Mouse (Mus musculus) gastrocnemius, postnatal 10 days (tissue): ENCODE results near the gene Cd9. TPM values are rescaled to one million over a fixed set of nuclear protein-coding genes. Genes with fewer than 3 reads are reported as not detected.
"Not testable (repeated sequence)": the region's sequence is repeated elsewhere in the genome, so short reads cannot be mapped to it uniquely, and the experiment has no call there.

Experiments
- DNase-seq: peaks from one replicate; pipeline ENCODE4 v3.0.0; 2021; ENCODE audit warnings: mixed read lengths
- total RNA-seq, 2 experiments: library from RNA; stranded (reverse); gene quantifications; 2 replicates each; pipeline ENCODE4 v1.2.3; 2021

Gene Cd9
- total RNA-seq, 2 experiments from 2014 or later, result 84.5 to 86.4 TPM

DNA sequence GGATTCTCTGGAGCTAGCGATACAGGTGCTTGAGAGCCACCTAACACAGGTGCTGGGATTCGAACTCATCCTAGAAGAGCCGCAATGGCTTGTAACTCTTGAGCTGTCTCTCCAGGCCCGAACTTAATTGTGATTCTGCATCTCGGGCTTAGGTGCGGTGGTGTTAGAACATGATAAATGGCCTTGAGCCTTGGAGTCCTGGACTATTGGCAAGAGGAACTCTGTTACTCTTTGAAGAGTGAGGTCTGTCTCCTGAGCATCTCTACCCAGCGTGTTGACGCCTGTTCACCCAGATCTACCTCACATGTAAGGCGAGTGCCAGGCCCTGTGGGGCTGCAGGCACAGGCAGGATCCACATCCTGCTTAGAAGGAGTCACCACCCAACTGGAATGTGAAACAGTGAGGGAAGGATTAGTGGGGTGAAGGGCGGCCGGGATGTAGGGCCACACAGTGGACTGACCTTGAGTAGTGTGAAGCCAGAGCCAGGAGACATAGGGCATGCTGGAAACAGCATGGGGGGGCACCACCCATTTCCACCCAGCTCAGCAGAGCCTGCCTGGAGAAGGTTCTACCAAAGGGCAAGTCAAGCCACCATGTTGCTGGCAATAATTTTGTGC lies 8.7 kb upstream of the Cd9 start:
- no peak for DNase-seq

GRCm38 (mm10) chr6:125498062-125498461 lies 3.5 kb upstream of the Cd9 start:
- DNase-seq, result no peak

GRCm38 (mm10) chr6:125496417-125496816 lies 1.8 kb upstream of the Cd9 start:
- no peak for DNase-seq

- no peak for DNase-seq
These were observed 770 bp upstream of the Cd9 start for GRCm38 (mm10) chr6:125495361-125495760.

DNA sequence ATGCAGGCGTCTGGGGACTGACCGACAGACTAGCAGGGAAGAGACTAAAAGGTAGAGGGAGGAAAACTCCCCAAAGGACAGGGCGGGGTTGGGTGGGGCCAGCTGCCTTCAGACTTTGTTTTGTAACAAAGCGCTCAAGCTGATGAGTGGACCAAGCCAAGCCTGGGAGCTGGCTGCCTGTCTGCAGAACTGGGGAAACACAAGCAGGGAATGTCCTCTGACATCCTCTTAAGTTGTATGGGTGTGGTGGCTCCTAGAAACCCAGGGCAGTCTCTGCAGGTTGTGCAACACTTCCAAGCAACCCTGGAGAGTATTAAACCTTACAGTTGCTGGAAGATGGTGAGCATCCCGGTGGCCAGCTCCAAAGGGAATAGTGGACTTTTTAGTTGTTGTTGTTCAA lies 1.4 kb downstream of the Cd9 start:
- DNase-seq, result no peak

DNA sequence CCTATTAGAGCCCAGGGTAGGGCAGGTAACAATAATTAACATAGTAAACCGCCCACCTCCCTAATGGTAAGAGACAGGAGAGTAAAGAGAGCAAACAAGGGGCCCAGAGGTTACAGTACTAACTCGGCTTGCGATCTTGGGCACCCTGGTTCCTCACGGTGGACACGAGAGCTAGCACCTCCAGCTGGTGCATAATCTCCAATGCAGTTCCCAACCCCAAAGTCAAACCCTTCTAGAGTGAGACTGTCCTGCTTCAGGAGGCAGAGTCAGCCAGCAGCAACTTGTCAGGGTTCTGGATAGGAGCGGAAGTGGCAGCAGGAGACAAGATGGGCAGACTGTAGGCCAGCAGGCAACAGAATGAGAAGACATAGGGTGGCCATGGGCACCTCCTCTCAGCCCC lies 1.9 kb downstream of the Cd9 start:
- no peak for DNase-seq

DNA sequence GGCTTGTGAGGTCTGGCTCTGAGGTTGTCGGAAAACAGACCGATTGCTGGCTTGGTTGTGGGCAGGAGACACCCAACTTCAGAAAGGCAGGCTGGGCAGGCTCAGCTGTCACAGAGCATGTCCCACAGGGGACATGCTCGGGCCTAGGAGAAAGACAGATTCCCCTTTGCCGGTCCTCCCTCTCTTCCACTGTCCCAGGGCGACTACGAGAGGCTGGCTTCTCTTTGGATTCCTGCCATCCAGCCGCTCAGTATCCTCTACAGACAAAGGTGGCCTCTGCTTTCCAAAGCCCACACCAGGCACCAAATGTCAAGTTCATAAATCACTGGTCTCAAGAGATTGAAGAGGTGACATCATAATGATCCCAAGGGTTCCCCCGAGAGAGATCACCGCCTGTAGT lies 2.6 kb downstream of the Cd9 start:
- no peak for DNase-seq

- DNase-seq, result no peak
These were observed 3.2 kb downstream of the Cd9 start for GRCm38 (mm10) chr6:125491393-125491792.

GRCm38 (mm10) chr6:125489881-125490559 lies 4.6 kb downstream of the Cd9 start:
- DNase-seq, result no peak

GRCm38 (mm10) chr6:125485589-125485988 lies 9.0 kb downstream of the Cd9 start:
- DNase-seq, result no peak

DNA sequence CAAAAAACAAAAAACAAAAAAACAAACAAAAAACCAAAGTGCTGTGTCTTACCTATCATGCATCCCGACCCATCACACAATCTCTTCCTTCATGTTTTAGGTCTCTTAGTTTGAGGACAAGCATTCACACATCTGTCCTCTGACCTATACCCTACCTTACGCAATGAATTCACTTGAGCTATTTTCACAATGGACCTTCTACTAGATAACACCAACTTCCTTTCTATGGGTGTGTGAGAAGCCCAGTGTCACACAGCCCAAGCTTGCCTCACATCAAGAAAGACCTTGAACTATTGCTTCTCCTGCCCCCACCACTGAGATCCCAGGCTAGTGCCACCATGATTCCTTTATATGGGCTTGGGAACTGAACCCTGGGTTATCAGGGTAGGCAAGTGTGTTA lies 9.9 kb downstream of the Cd9 start:
- no peak for DNase-seq

DNA sequence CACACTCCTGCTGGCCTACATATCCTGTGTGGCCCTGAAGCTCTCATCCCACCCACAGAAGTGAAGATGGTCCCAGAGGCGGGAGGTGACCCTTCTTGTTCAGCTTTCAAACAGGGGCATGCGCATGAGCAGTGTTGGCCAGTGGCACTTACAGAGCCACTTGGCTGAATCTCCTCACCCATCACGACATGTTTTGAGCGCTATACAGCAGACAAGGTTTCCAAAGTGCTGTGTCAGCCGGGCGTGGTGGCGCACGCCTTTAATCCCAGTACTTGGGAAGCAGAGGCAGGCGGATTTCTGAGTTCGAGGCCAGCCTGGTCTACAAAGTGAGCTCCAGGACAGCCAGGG lies 10.3 kb downstream of the Cd9 start:
- DNase-seq, result not testable (repeated sequence)

GRCm38 (mm10) chr6:125483515-125484312 lies 10.9 kb downstream of the Cd9 start:
- DNase-seq, result no peak

DNA sequence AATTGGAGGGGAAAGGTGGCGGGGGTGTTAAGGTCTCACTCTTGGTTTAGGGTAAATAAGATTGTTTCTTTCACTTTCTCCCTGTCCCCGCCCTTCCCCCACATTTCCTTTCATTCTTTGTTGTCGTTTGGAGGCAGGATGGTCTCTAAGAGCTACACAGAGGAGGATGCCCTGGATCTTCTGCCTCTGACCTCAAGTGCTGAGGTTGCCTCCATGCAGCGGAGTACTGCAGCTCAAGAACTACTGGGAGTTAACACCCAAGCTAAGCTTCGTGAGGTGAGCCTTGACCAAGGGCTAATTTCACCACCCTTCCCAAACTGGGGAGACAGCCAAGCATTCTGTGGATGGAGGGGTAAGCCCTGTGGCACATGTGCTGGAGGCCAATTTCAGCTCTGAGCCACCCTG lies 12.2 kb downstream of the Cd9 start:
- DNase-seq, result no peak

- no peak for DNase-seq
These were observed 12.8 kb downstream of the Cd9 start for GRCm38 (mm10) chr6:125481667-125482390.

DNA sequence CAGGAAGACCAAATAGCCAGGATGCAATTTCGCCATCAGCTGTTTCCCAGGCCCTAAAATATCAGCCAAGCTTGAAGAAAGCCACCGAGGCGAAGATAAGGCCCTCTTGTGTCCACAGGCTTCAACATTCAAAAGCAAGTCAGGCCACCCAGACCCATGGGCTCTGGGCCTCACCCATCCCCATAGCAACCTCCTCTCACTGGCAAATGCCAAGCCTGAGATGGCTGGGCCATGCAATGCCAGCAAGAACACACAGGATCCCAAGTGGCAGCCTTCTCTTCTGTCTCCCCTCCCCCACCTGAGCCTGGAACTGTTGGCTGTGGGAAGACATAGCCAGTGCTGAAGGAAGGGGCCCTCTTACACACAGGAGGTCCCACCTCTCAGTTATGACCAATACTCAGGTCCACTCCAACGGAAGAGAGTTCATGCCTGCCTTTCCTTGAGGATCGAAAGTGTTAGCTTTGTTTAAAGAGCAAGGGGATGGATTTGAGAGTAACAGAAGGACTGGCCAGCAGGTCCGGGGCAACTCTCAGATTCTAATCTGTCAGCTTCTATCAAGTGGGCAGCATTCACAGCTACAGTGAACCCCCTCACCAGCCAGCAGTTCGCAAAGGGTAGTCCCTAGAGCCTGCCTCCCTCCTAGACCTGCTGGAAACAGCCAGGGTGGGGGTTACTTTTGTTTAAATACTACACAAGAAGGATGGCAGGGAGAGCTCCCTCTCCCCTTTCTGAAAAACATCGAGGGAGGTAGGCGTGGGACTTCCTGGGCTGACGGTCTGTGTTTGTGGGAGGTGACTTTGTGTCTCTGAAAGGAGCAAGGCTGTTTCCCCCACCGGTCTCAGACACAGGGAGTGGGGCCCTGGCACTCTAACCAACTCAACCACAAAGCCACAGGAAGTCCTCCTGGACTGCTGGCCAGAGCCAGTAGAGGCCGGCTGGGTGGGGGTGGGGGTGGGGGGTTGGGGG lies 13.9 kb downstream of the Cd9 start:
- no peak for DNase-seq

DNA sequence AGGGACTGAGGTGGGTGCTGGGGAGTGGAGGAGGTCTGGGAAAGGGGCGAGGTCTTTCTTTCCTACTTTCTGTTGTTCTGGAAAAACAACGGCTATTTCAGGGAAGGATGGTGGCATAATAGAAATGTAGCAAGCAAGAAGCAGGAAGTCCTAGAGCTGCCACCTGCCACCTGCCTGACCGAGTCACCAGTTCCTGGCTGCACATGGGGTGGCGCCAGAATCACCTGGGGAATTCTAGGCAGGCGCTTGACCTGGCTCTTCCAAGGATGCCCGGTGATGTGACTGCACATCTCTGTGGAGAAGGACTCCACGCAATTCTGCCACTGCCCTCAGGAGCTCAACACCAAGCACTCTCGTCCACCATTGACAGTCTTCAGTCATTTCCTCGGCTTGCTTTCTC lies 15.2 kb downstream of the Cd9 start:
- no peak for DNase-seq

- no peak for DNase-seq
These were observed 16.2 kb downstream of the Cd9 start for GRCm38 (mm10) chr6:125478135-125479128.

DNA sequence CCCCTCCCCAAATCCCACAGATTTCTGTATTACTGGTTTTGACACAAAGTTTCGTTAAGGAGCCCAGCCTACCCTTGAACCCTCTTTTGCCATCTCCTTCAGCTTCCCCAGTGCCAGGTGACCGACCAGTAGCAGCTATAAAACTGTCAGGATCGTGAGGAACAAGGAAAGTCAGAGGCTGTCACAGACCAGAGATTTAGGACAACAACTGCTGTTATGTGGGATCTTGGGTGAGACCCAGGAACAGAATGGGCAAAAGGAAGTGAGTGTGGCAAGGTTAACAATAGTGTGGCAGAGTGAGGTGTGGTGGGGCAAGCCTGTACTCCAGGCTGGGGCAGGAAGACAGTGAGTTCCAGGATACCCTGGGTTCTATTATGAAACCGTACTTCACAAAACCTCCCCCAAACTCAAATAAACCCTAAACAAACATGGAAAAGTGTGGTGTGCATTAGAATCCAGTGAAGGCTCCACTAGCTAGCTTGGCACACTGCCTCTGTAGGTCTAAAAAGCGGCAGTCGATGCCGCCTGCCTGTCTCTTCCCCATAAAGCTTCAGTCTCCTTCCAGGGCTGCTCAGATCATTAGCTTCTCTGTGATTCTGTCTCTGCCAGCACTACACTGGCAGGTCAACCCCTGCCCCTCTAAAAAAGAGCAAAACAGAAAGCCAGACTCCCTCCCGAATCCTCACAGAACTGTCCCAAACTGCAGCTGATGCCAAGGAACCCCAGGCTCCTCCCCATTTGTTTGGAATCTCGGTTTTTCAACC lies 17.6 kb downstream of the Cd9 start:
- DNase-seq, result no peak

- no peak for DNase-seq
These were observed 18.5 kb downstream of the Cd9 start for GRCm38 (mm10) chr6:125476090-125476489.
